ENCODE assay signal across 8 mouse cellular contexts in genomic region chr7:19603849-19604605, GRCm38 (mm10). TPM values are rescaled to one million over a fixed set of nuclear protein-coding genes. Genes with fewer than 3 reads are reported as not detected.
DNase-seq lines count a peak whose midpoint lies in the region; ATAC-seq lines count a peak whose summit lies in the region.

Clasrp (minus strand) TSS chr7:19604486.

- intact Hi-C loops in gastrocnemius, postnatal 14 days (cut with DNase I; ENCODE audit: low total_unique reads), result no loop called here
- intact Hi-C loops in left cerebral cortex, postnatal 10 days (cut with DNase I), result no loop called here

- peak; percentile 99 for ATAC-seq in inflammation-experienced regulatory T-cells, adult 6 months
- peak; percentile 98 for ATAC-seq in megakaryocyte-erythroid progenitor cell, adult 5-6 weeks (replicated peaks; ENCODE audit: low FRiP score, low TSS enrichment, poor library complexity, severe bottlenecking)

- DNase-seq in adipocyte (ENCODE audit: low spot score), result peak; percentile 96
- DNase-seq in embryo, embryonic 10 days (ENCODE audit: low spot score), result peak; percentile 98
- DNase-seq in gastrocnemius, postnatal 14 days, result peak; percentile 97
- peak; percentile 93 to 97 for DNase-seq in left cerebral cortex, postnatal 10 days (ENCODE audit: extremely low spot score in 1 of 2, low spot score in 2 of 2)
- DNase-seq in right cerebral cortex, postnatal 25 days, result peak; percentile 94
- DNase-seq in urinary bladder, postnatal 4 days (ENCODE audit: low spot score in 2 of 2), result peak; percentile 94 to 98

RNA-seq across cellular contexts. Expression of gene Clasrp, which starts in this region (rescaled TPM):
- total RNA-seq in gastrocnemius, postnatal 14 days (2021), result 10 to 100 TPM; 10.6 to 12.0 TPM
- polyA plus RNA-seq in inflammation-experienced regulatory T-cells, adult 6 months (2017; shearing (Covaris generic)), result 10 to 100 TPM in 1 of 3 experiments, 1 to 10 TPM in 2; 8.1 to 10.8 (median 9.8) TPM
- total RNA-seq in left cerebral cortex, postnatal 10 days (2021), result 10 to 100 TPM; 78.0 to 81.5 TPM
- 44.9 and 53.1 TPM in 2 replicates for total RNA-seq in megakaryocyte-erythroid progenitor cell, adult 5-6 weeks (2014; fragmentation: Nextera tagmentation)
- 33.9 and 48.3 TPM in 2 replicates for total RNA-seq in megakaryocyte-erythroid progenitor cell, adult 5-6 weeks (2017)

Comparison
In these comparisons a context has a peak if more than half of its experiments do, and no peak if none do; other contexts are left out.
1. Peak in every context shown above with its lines: DNase-seq and ATAC-seq.